Mouse (Mus musculus) 3134 (cell line): ENCODE results near the gene Itga10.
"Not testable (repeated sequence)": the region's sequence is repeated elsewhere in the genome, so short reads cannot be mapped to it uniquely, and the experiment has no call there.

ENCODE experiments used
- DNase-seq: peaks from one replicate; pipeline ENCODE4 v3.0.0-alpha.2; 2011; ENCODE audit warnings: low spot score; ENCODE audit not compliant: insufficient read length; ENCODE audit errors: extremely low read depth

Gene Itga10

GRCm38 (mm10) chr3:96634015-96634414 lies 11.4 kb upstream of the Itga10 start:
- DNase-seq: no peak

- peak; percentile 93 for DNase-seq
Measured at GRCm38 (mm10) chr3:96634928-96635879, 10.2 kb upstream of the Itga10 start, which contains the start of the genes Pex11b and Gm42957. Gene Pex11b (plus strand): TSS chr3:96635376. Gene Gm42957 (plus strand): TSS chr3:96635474.

- no peak for DNase-seq
Measured at GRCm38 (mm10) chr3:96635906-96636305, 9.5 kb upstream of the Itga10 start.

- peak; percentile 23 for DNase-seq
Measured at GRCm38 (mm10) chr3:96636448-96636847, 8.9 kb upstream of the Itga10 start.

GRCm38 (mm10) chr3:96639219-96639618 lies 6.2 kb upstream of the Itga10 start:
- DNase-seq: peak; percentile 31

GRCm38 (mm10) chr3:96647365-96647764 lies 2.0 kb downstream of the Itga10 start:
- no peak for DNase-seq

- no peak for DNase-seq
Measured at GRCm38 (mm10) chr3:96660901-96661300, 15.5 kb downstream of the Itga10 start.

- peak; percentile 29 for DNase-seq
Measured at GRCm38 (mm10) chr3:96662731-96663316, 17.4 kb downstream of the Itga10 start.

GRCm38 (mm10) chr3:96663432-96664239 lies 18.3 kb downstream of the Itga10 start:
- DNase-seq: peak; percentile 87

GRCm38 (mm10) chr3:96665732-96666363 lies 20.5 kb downstream of the Itga10 start:
- DNase-seq: not testable (repeated sequence)

- no peak for DNase-seq
Measured at GRCm38 (mm10) chr3:96666916-96667315, 21.5 kb downstream of the Itga10 start.

- peak; percentile 38 for DNase-seq
Measured at GRCm38 (mm10) chr3:96667316-96667715, 21.9 kb downstream of the Itga10 start.

- no peak for DNase-seq
Measured at GRCm38 (mm10) chr3:96668424-96669067, 23.2 kb downstream of the Itga10 start.

GRCm38 (mm10) chr3:96669727-96670468 lies 24.5 kb downstream of the Itga10 start, which contains the start of gene Ankrd35:
Gene Ankrd35 (plus strand): TSS chr3:96670131.
- peak; percentile 82 for DNase-seq

GRCm38 (mm10) chr3:96671519-96671918 lies 26.1 kb downstream of the Itga10 start:
- no peak for DNase-seq

GRCm38 (mm10) chr3:96673514-96673913 lies 28.1 kb downstream of the Itga10 start:
- no peak for DNase-seq

GRCm38 (mm10) chr3:96674442-96674841 lies 29.1 kb downstream of the Itga10 start:
- no peak for DNase-seq

GRCm38 (mm10) chr3:96675171-96675570 lies 29.8 kb downstream of the Itga10 start:
- no peak for DNase-seq

- no peak for DNase-seq
Measured at GRCm38 (mm10) chr3:96675690-96676089, 30.3 kb downstream of the Itga10 start.
